Mouse (Mus musculus): ENCODE measurements at regions not wholly inside any gene's neighbourhood (a gene's known extent, or its start where the extent isn't known, plus 50 kb on each side); places are given as distances from the start of the nearest gene placed in this dataset.

GRCm38 (mm10) chr2:133497541-133498185, 54.3 kb upstream of the Bmp2 start:
- Histone ChIP-seq H3K4me3 (ENCODE audit: low read depth, low read length) (no peak overlapping the region), H3K9ac (replicated peaks; ENCODE audit: low read depth) (no peak overlapping the region)

GRCm38 (mm10) chr2:133498186-133498571, 53.8 kb upstream of the Bmp2 start:
- no peak for TF ChIP-seq EP300 (IDR thresholded peaks at IDR 0.05)
- no peak for TF ChIP-seq CTCF (IDR thresholded peaks at IDR 0.05)
- Histone ChIP-seq H3K4me3 (ENCODE audit: low read depth, low read length) (no peak overlapping the region), H3K4me2 (replicated peaks; ENCODE audit: low read depth, low read length) (no peak overlapping the region), H3K36me3 (ENCODE audit: insufficient read depth, low read length) (no peaks in the 10 kb centered on the region), H3K4me1 (ENCODE audit: insufficient read depth, low read depth, low read length) (no peaks in the 10 kb centered on the region), H3K9me3 (ENCODE audit: low read length) (no peaks in the 10 kb centered on the region), H3K27ac (ENCODE audit: low read length) (peak overlapping the region; percentile 22; the same call in 1 of the 2 replicates), H3K9ac (replicated peaks; ENCODE audit: low read depth) (no peak overlapping the region), H3K27me3 (replicated peaks; ENCODE audit: insufficient read depth, low read length) (no peaks in the 10 kb centered on the region)
- ATAC-seq (no peak), DNase-seq (ENCODE audit: low spot score) (peak; percentile 7)
- WGBS = 59% methylated on average over 2 of the region's 2 CpGs

More at GRCm38 (mm10) chr2:133497541-133498185, 54.3 kb upstream of the Bmp2 start:
- Histone ChIP-seq H3K27ac (ENCODE audit: low read length) (peak overlapping the region; percentile 4; the same call in 1 of the 2 replicates), H3K4me1 (ENCODE audit: insufficient read depth, low read depth, low read length) (no peaks in the 10 kb centered on the region), H3K36me3 (ENCODE audit: insufficient read depth, low read length) (no peaks in the 10 kb centered on the region), H3K9me3 (ENCODE audit: low read length) (no peaks in the 10 kb centered on the region), H3K4me2 (replicated peaks; ENCODE audit: low read depth, low read length) (no peak overlapping the region), H3K27me3 (replicated peaks; ENCODE audit: insufficient read depth, low read length) (no peaks in the 10 kb centered on the region)
- WGBS = 51% methylated on average over 8 of the region's 8 CpGs
- ATAC-seq = no peak
- TF ChIP-seq CTCF (IDR thresholded peaks at IDR 0.05) = no peak
- no peak for TF ChIP-seq EP300 (IDR thresholded peaks at IDR 0.05)
- DNase-seq (ENCODE audit: low spot score) = no peak

- TF ChIP-seq EP300 (IDR thresholded peaks at IDR 0.05) (peak; percentile 72), CTCF (IDR thresholded peaks at IDR 0.05) (no peak)
- Histone ChIP-seq H3K4me3 (ENCODE audit: low read depth, low read length) (no peak overlapping the region), H3K27me3 (replicated peaks; ENCODE audit: insufficient read depth, low read length) (no peaks in the 10 kb centered on the region), H3K36me3 (ENCODE audit: insufficient read depth, low read length) (no peaks in the 10 kb centered on the region), H3K4me2 (replicated peaks; ENCODE audit: low read depth, low read length) (no peak overlapping the region), H3K9me3 (ENCODE audit: low read length) (no peaks in the 10 kb centered on the region), H3K27ac (ENCODE audit: low read length) (peak overlapping the region; percentile 43), H3K9ac (replicated peaks; ENCODE audit: low read depth) (no peak overlapping the region), H3K4me1 (ENCODE audit: insufficient read depth, low read depth, low read length) (no peaks in the 10 kb centered on the region)
- DNase-seq (ENCODE audit: low spot score) (peak; percentile 87), ATAC-seq (peak; percentile 73)
- WGBS = 54% methylated on average over 3 of the region's 3 CpGs
These were observed 53.2 kb upstream of the Bmp2 start for GRCm38 (mm10) chr2:133498717-133499143.

- ATAC-seq = no peak
- WGBS = 22% methylated on average over 3 of the region's 3 CpGs
These were observed 52.1 kb upstream of the Bmp2 start for GRCm38 (mm10) chr2:133499904-133500303.

More at GRCm38 (mm10) chr2:133499904-133500303, 52.1 kb upstream of the Bmp2 start:
- no peak overlapping the region for H3K27ac ChIP-seq (ENCODE audit: low read length)
- H3K9ac ChIP-seq (replicated peaks; ENCODE audit: low read depth) = no peak overlapping the region
- H3K4me3 ChIP-seq (ENCODE audit: low read depth, low read length) = no peak overlapping the region
- H3K4me2 ChIP-seq (replicated peaks; ENCODE audit: low read depth, low read length) = no peak overlapping the region
- H3K4me1 ChIP-seq (ENCODE audit: insufficient read depth, low read depth, low read length) = no peaks in the 10 kb centered on the region
- no peaks in the 10 kb centered on the region for H3K9me3 ChIP-seq (ENCODE audit: low read length)
- no peaks in the 10 kb centered on the region for H3K27me3 ChIP-seq (replicated peaks; ENCODE audit: insufficient read depth, low read length)
- H3K36me3 ChIP-seq (ENCODE audit: insufficient read depth, low read length) = no peaks in the 10 kb centered on the region
- DNase-seq (ENCODE audit: low spot score) = no peak
- TF ChIP-seq CTCF (IDR thresholded peaks at IDR 0.05) (no peak), EP300 (IDR thresholded peaks at IDR 0.05) (no peak)

All from lung, postnatal 0 days (tissue).